Mouse (Mus musculus) embryo, embryonic 9.5 days (tissue): ENCODE measurements around the gene Mettl16.

Experiments
- DNase-seq: peaks from one replicate; pipeline ENCODE4 v3.0.0-alpha.2; 2017; ENCODE audit errors: extremely low spot score

The Mettl16 gene

GRCm38 (mm10) chr11:74845784-74846183, 75.2 kb downstream of the Mettl16 start:
- no peak for DNase-seq

- peak; percentile 80 for DNase-seq
These were observed 77.4 kb downstream of the Mettl16 start for GRCm38 (mm10) chr11:74847919-74848521.

GRCm38 (mm10) chr11:74850998-74851661, 80.5 kb downstream of the Mettl16 start:
- DNase-seq = no peak

GRCm38 (mm10) chr11:74857756-74858155, 87.1 kb downstream of the Mettl16 start:
- DNase-seq = no peak

GRCm38 (mm10) chr11:74862129-74862528, 91.5 kb downstream of the Mettl16 start:
- DNase-seq = no peak

- peak; percentile 41 for DNase-seq
These were observed 92.8 kb downstream of the Mettl16 start for GRCm38 (mm10) chr11:74863471-74863870.

GRCm38 (mm10) chr11:74864421-74864820, 93.8 kb downstream of the Mettl16 start:
- DNase-seq = no peak

- DNase-seq = no peak
These were observed 94.6 kb downstream of the Mettl16 start for GRCm38 (mm10) chr11:74865252-74865651.

- DNase-seq = no peak
These were observed 96.0 kb downstream of the Mettl16 start for GRCm38 (mm10) chr11:74866640-74867039.

GRCm38 (mm10) chr11:74867181-74867580, 96.6 kb downstream of the Mettl16 start:
- no peak for DNase-seq

- DNase-seq = no peak
These were observed 97.6 kb downstream of the Mettl16 start for GRCm38 (mm10) chr11:74868046-74868760.

GRCm38 (mm10) chr11:74869603-74870002, 99.0 kb downstream of the Mettl16 start:
- DNase-seq = no peak

GRCm38 (mm10) chr11:74870544-74870943, 99.9 kb downstream of the Mettl16 start:
- DNase-seq = no peak

- no peak for DNase-seq
These were observed 100.5 kb downstream of the Mettl16 start for GRCm38 (mm10) chr11:74870991-74871622.

GRCm38 (mm10) chr11:74874630-74875029, 104.0 kb downstream of the Mettl16 start:
- DNase-seq = no peak

- DNase-seq = peak; percentile 57
These were observed 106.2 kb downstream of the Mettl16 start for GRCm38 (mm10) chr11:74876801-74877200.
